Mouse (Mus musculus): ENCODE measurements around the gene Arl5b. TPM values are rescaled to one million over a fixed set of nuclear protein-coding genes. Genes with fewer than 3 reads are reported as not detected.

Arl5b gene
- polyA plus RNA-seq (2012; rRNA removed), result 20.1 and 22.6 TPM in 2 replicates

GRCm38 (mm10) chr2:15049117-15049873, at the start of gene Arl5b:
Gene Arl5b, plus strand, starts transcription at chr2:15049395.
- DNase-seq (ENCODE audit: extremely low spot score in 1 of 2, low spot score in 1 of 2), result peak; percentile 92 to 97

DNA sequence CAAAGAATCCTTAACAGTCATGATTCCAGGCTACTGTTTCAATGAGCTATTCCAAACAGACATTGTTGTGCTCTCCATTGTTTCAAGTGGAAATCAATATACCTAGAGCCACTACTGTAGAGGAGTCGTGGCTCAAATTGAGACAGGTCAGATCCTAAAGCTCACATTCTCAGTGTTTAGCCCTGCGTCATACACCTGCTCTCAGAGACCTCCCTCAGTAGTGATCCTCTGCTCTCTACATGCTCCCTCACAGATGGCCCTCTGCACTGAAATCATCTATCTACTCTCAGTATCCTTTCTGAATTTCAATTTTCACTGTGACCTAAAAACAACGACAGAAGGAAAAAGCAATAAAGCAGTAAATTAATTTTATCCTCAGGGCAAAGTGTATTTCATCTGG, 41.7 kb upstream of the Arl5b start:
- no peak for DNase-seq (ENCODE audit: extremely low spot score in 1 of 2, low spot score in 1 of 2)

DNA sequence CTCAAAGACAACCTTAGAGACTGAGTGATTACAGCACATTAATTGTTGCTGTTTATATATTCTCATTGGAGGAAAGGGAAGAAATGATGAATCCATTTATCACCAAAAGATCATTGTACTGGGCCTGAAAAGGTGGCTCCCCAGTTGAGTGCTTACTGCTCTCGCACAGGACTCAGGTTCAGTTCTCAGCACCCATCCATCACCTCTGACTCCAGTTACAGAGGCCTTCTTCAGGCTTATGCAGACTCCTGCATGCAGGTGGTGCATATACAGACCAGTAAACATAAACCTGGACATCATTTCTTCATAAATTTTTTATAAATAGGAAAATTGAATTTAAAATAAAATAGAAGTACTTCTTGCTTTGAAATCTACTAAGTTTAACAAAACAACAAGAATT, 41.1 kb upstream of the Arl5b start:
- DNase-seq (ENCODE audit: extremely low spot score in 1 of 2, low spot score in 1 of 2), result no peak

GRCm38 (mm10) chr2:15026817-15027216, 22.4 kb upstream of the Arl5b start:
- DNase-seq (ENCODE audit: extremely low spot score in 1 of 2, low spot score in 1 of 2), result no peak

- DNase-seq (ENCODE audit: extremely low spot score in 1 of 2, low spot score in 1 of 2), result no peak
Observed at GRCm38 (mm10) chr2:15027816-15028215, 21.4 kb upstream of the Arl5b start.

GRCm38 (mm10) chr2:15038705-15039104, 10.5 kb upstream of the Arl5b start:
- DNase-seq (ENCODE audit: extremely low spot score in 1 of 2, low spot score in 1 of 2), result no peak

- peak in 1 of 2 experiments; percentile 52 for DNase-seq (ENCODE audit: extremely low spot score in 1 of 2, low spot score in 1 of 2)
Observed at GRCm38 (mm10) chr2:15040326-15040725, 8.9 kb upstream of the Arl5b start.

- no peak for DNase-seq (ENCODE audit: extremely low spot score in 1 of 2, low spot score in 1 of 2)
Observed at GRCm38 (mm10) chr2:15054496-15054895, 5.3 kb downstream of the Arl5b start.

DNA sequence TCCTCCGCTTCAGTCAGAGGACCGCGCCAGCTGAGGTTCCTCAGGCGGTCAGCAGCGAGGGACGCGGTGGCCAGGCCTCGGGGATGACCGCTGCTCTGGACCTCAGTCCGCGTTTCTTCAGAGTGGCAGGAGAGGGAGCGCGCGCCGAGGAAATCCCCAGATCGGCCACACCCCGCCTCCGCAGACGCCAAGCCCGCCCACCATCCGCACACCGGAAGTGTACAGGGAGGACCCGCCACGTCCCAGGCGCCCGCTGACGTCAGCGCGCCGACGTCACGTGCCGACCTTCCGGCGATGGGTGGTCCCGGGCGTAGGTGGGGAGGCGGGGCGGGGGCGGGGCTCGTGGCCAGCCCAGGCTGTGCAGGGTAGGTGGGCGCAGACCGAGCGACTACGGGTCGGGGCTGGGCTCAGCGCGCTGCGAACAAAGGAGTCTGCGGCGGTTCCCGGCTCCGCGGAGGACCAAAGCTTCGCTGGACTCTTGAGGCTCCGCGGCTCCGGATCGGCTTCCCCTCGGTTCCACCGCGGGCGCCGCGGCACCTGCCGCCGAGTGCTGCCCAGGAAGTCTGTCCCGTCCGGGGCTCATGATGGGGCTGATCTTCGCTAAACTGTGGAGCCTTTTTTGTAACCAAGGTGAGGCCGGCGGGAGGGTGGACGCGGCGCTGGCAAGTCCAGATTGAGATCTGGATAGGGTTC, 5.9 kb downstream of the Arl5b start, which contains the start of gene Nsun6:
TSS of gene Nsun6 (minus strand) at position 125 of the 693 bp plus-strand sequence.
- peak; percentile 84 to 96 for DNase-seq (ENCODE audit: extremely low spot score in 1 of 2, low spot score in 1 of 2)

DNA sequence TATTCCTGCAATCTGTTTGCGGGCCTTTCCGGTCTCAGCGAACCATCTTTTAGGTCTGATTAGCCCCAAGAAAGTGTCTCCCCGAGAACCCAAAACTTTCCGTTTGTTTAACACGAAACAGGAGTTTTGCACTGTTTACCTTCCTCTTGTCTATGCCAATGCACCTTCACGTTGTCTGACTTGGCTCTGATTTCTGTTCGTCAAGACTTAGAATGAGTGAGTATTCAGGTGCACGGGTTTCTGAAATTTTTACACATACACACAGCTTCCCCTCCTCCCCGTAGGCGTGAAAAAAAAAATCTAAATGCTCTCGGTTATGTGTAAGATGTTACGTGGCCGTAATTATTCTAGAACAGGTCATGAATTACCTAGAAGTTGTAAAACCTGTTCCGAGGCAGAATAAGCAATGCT, 6.6 kb downstream of the Arl5b start:
- DNase-seq (ENCODE audit: extremely low spot score in 1 of 2, low spot score in 1 of 2), result peak in 1 of 2 experiments; percentile 40

- DNase-seq (ENCODE audit: extremely low spot score in 1 of 2, low spot score in 1 of 2), result no peak
Observed at GRCm38 (mm10) chr2:15058227-15058626, 9.0 kb downstream of the Arl5b start.

GRCm38 (mm10) chr2:15060856-15061255, 11.7 kb downstream of the Arl5b start:
- DNase-seq (ENCODE audit: extremely low spot score in 1 of 2, low spot score in 1 of 2), result no peak

DNA sequence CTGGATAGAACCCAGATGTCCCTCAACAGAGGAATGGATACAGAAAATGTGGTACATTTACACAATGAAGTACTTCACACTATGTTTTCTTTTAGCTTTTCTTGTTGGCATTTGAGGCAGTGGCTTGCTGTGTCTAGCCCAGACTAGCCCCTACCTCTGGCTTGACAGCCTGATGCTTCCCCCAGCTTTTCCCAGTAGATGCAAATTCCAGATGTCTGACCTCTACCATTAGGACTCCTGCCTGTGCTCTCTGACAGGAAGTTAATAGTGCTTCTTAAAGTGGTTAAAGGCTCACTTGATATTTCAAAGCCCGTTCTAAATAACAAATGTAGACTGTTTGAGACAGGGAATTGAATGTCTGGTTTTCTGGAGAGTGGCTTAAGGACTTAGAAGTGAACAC, 14.6 kb downstream of the Arl5b start:
- no peak for DNase-seq (ENCODE audit: extremely low spot score in 1 of 2, low spot score in 1 of 2)

GRCm38 (mm10) chr2:15064380-15065269, 15.4 kb downstream of the Arl5b start:
- no peak for DNase-seq (ENCODE audit: extremely low spot score in 1 of 2, low spot score in 1 of 2)

- no peak for DNase-seq (ENCODE audit: extremely low spot score in 1 of 2, low spot score in 1 of 2)
Observed at GRCm38 (mm10) chr2:15065447-15065846, 16.3 kb downstream of the Arl5b start.

GRCm38 (mm10) chr2:15067091-15067490, 17.9 kb downstream of the Arl5b start:
- no peak for DNase-seq (ENCODE audit: extremely low spot score in 1 of 2, low spot score in 1 of 2)

DNA sequence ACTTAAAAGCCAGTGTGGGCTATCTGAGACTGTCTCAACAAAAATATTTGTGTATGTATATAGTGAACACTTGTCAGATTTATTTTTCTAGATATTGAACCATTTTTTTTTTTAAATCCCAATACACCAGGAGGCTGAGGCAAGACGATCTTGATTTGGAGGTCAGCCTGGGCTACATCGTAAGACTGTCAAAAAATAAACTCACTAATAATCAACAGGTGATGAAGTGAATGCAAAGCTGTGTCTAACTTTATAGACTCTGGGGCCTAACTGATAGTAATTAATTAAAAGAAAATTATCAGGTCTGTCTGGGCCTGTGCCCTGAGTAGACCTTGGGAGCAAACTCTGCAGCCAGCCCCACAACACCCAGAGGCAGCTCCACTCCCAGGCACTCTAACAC, 34.5 kb downstream of the Arl5b start:
- DNase-seq (ENCODE audit: extremely low spot score in 1 of 2, low spot score in 1 of 2), result no peak

GRCm38 (mm10) chr2:15087308-15087707, 38.1 kb downstream of the Arl5b start:
- no peak for DNase-seq (ENCODE audit: extremely low spot score in 1 of 2, low spot score in 1 of 2)

DNA sequence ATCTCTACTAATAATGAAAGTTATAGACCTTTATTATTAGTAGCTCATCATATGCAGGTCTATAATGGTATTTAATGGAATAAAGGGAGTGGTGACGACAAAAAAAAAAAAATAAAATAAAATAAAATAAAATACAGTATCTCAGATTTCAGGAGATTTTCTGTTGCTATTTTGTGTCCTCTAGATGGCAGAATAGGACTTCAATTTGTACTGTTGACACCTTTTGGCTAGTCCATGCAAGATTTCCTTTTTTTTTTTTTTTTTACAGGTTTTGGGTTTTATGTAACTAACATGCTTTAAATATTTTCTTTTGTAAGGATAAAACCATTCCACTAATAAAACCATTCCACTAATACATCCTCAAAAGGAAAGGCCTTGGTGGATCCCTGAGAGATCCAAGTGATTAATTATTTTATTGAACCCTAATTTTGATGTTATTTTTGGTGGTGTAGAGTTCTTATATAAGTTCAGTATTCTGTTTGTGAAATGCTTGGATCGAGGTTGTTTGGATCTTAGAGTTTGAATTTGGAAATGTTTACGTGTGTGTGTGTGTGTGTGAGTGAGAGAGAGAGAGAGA, 47.4 kb downstream of the Arl5b start:
- DNase-seq (ENCODE audit: extremely low spot score in 1 of 2, low spot score in 1 of 2), result peak in 1 of 2 experiments; percentile 51

- DNase-seq (ENCODE audit: extremely low spot score in 1 of 2, low spot score in 1 of 2), result no peak
Observed at GRCm38 (mm10) chr2:15104386-15104785, 55.2 kb downstream of the Arl5b start.

- DNase-seq (ENCODE audit: extremely low spot score in 1 of 2, low spot score in 1 of 2), result no peak
Observed at GRCm38 (mm10) chr2:15111290-15111689, 62.1 kb downstream of the Arl5b start.
